In genomic region chrX:38473164-38473536, GRCm38 (mm10) we compare ENCODE assay signal across 8 mouse cellular contexts. TPM values are rescaled to one million over a fixed set of nuclear protein-coding genes. Genes with fewer than 3 reads are reported as not detected.
A peak's percentile ranks its signal among the peaks of the same experiment; 100 is the strongest.
DNase-seq lines count a peak whose midpoint lies in the region; ATAC-seq and TF ChIP-seq lines count a peak whose summit lies in the region.

No protein-coding gene starts in this region.

- H3K4me3 ChIP-seq in lung, embryonic 14.5 days (ENCODE audit: low read depth, low read length) = peak overlapping the region; percentile 44
- peak overlapping the region; percentile 48 for H3K4me3 ChIP-seq in embryonic facial prominence, embryonic 13.5 days
- peak overlapping the region; percentile 41 for H3K4me3 ChIP-seq in hindbrain, embryonic 11.5 days (ENCODE audit: low read depth, low read length)
- H3K4me3 ChIP-seq in macrophage (ENCODE audit: inconsistent target) = peak overlapping the region; percentile 38

- TF ChIP-seq CTCF in lung, embryonic 14.5 days (IDR thresholded peaks at IDR 0.05; ENCODE audit: low read depth) = no peak

- no peak overlapping the region for H3K9ac ChIP-seq in lung, embryonic 14.5 days
- H3K9ac ChIP-seq in embryonic facial prominence, embryonic 13.5 days = no peak overlapping the region
- H3K9ac ChIP-seq in hindbrain, embryonic 11.5 days (ENCODE audit: low read depth, low read length) = no peak overlapping the region

- ATAC-seq in lung, embryonic 14.5 days (ENCODE audit: insufficient read depth) = peak; percentile 78
- ATAC-seq in embryonic facial prominence, embryonic 13.5 days (ENCODE audit: insufficient number of reproducible peaks, insufficient read depth, low FRiP score, low TSS enrichment, low read depth) = no peak
- peak; percentile 69 for ATAC-seq in hindbrain, embryonic 11.5 days (ENCODE audit: low FRiP score)

- 12% methylated on average over 10 of the region's 10 CpGs for WGBS in lung, embryonic 14.5 days
- 22% methylated on average over 10 of the region's 10 CpGs for WGBS in embryonic facial prominence, embryonic 13.5 days
- WGBS in hindbrain, embryonic 11.5 days = 12% methylated on average over 10 of the region's 10 CpGs
- 18% methylated on average over 7 of the region's 10 CpGs for WGBS in macrophage (ENCODE audit: missing documents)

- H3K79me2 ChIP-seq in macrophage (ENCODE audit: inconsistent target) = no peaks in the 10 kb centered on the region

- DNase-seq in lung, embryonic 14.5 days = no peak
- DNase-seq in lung, postnatal 36 days = no peak
- no peak for DNase-seq in hindbrain, embryonic 11.5 days (ENCODE audit: low spot score)
- no peak for DNase-seq in urinary bladder, postnatal 25 days (ENCODE audit: low spot score)
- no peak for DNase-seq in right cerebral cortex, postnatal 4 days
- no peak for DNase-seq in right cerebral cortex, postnatal 25 days

- H3K36me3 ChIP-seq in lung, embryonic 14.5 days (ENCODE audit: insufficient read depth) = no peaks in the 10 kb centered on the region
- H3K36me3 ChIP-seq in embryonic facial prominence, embryonic 13.5 days = no peaks in the 10 kb centered on the region
- no peaks in the 10 kb centered on the region for H3K36me3 ChIP-seq in hindbrain, embryonic 11.5 days (ENCODE audit: control insufficient read depth, insufficient read depth, low read length)
- no peaks in the 10 kb centered on the region for H3K36me3 ChIP-seq in macrophage (ENCODE audit: inconsistent target)

- H3K4me1 ChIP-seq in lung, embryonic 14.5 days (ENCODE audit: insufficient read depth) = no peaks in the 10 kb centered on the region
- no peaks in the 10 kb centered on the region for H3K4me1 ChIP-seq in embryonic facial prominence, embryonic 13.5 days
- no peaks in the 10 kb centered on the region for H3K4me1 ChIP-seq in hindbrain, embryonic 11.5 days (replicated peaks; ENCODE audit: control insufficient read depth, insufficient read depth, low read length)

- peak overlapping the region; percentile 9; the same call in 1 of the 2 replicates for H3K27ac ChIP-seq in lung, embryonic 14.5 days (ENCODE audit: low read depth)
- H3K27ac ChIP-seq in embryonic facial prominence, embryonic 13.5 days = peak overlapping the region; percentile 90; the same call in 1 of the 2 replicates
- no peak overlapping the region for H3K27ac ChIP-seq in hindbrain, embryonic 11.5 days (ENCODE audit: low read depth, low read length)
- H3K27ac ChIP-seq in macrophage = peak overlapping the region; percentile 72

- no peaks in the 10 kb centered on the region for H3K9me3 ChIP-seq in lung, embryonic 14.5 days (ENCODE audit: low read depth, low read length)
- no peaks in the 10 kb centered on the region for H3K9me3 ChIP-seq in embryonic facial prominence, embryonic 13.5 days
- no peaks in the 10 kb centered on the region for H3K9me3 ChIP-seq in hindbrain, embryonic 11.5 days (ENCODE audit: control insufficient read depth, low read length)

- no peaks in the 10 kb centered on the region for H3K27me3 ChIP-seq in lung, embryonic 14.5 days (ENCODE audit: insufficient read depth, low read length)
- H3K27me3 ChIP-seq in embryonic facial prominence, embryonic 13.5 days = no peaks in the 10 kb centered on the region
- H3K27me3 ChIP-seq in hindbrain, embryonic 11.5 days (ENCODE audit: control insufficient read depth, insufficient read depth, low read length) = no peaks in the 10 kb centered on the region

- H3K4me2 ChIP-seq in lung, embryonic 14.5 days = peak overlapping the region; percentile 56
- peak overlapping the region; percentile 55 for H3K4me2 ChIP-seq in embryonic facial prominence, embryonic 13.5 days
- H3K4me2 ChIP-seq in hindbrain, embryonic 11.5 days (replicated peaks; ENCODE audit: low read depth, low read length) = no peak overlapping the region; the same call in 1 of the 2 replicates

RNA-seq across cellular contexts. Expression of gene Lamp2, which starts 16.9 kb away (rescaled TPM):
- polyA plus RNA-seq in lung, embryonic 14.5 days (2014; fragmentation: Nextera tagmentation; extraction: Ambion mirVana) = 143 and 157 TPM in 2 replicates
- polyA plus RNA-seq in embryonic facial prominence, embryonic 13.5 days (2015; fragmentation: Nextera tagmentation; extraction: Ambion mirVana) = 108 and 120 TPM in 2 replicates
- polyA plus RNA-seq in hindbrain, embryonic 11.5 days (2014; fragmentation: Nextera tagmentation; extraction: Ambion mirVana) = 92.4 and 96.6 TPM in 2 replicates
- total RNA-seq in macrophage (2018; cell fraction: chromatin; rRNA removed) = 100 to 1,000 TPM; 145 to 494 (median 406) TPM
- total RNA-seq in macrophage (2018; cell fraction: cytosol; rRNA removed) = 100 to 1,000 TPM; 415 to 681 (median 537) TPM
- total RNA-seq in macrophage (2018; cell fraction: nucleus; rRNA removed) = 100 to 1,000 TPM; 526 to 981 (median 729) TPM
- polyA plus RNA-seq in macrophage (2018) = 507 to 849 TPM (median 811 TPM) in 3 replicates
